Mouse (Mus musculus) ES-Bruce4 (cell line): ENCODE measurements at regions not wholly inside any gene's neighbourhood (a gene's known extent, or its start where the extent isn't known, plus 50 kb on each side); places are given as distances from the start of the nearest gene placed in this dataset.

Experiments
- CTCF ChIP-seq: IDR thresholded peaks from one replicate; pipeline ENCODE4 v1.8.1; 2011; ENCODE audit warnings: low read depth, low read length
- POLR2A ChIP-seq: IDR thresholded peaks from one replicate; pipeline ENCODE4 v1.8.1; 2011; ENCODE audit warnings: low read length; ENCODE audit not compliant: insufficient read depth

DNA sequence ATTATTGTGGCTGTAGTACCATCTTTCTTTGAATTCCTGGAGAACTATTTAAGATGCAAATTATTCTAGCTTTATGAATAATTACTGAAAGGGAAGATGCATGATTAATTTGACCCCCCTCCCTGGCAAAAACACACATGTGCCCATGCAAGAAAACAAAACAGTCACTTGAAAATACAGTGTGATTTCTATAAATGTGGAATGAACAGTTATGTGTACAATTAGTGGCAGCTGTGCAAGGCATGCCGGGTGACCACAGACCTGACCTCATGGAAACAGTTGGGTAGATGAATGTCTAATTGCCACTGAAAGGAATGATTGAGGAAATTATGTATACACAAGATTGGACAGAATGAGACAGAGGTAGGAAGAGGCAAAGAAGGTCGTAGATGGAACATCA is 321.2 kb upstream of the Tenm4 start:
- no peak for TF ChIP-seq CTCF
- TF ChIP-seq POLR2A = no peak
